Mouse (Mus musculus) gastrocnemius, postnatal 10 days (tissue): Measurements from ENCODE around the gene Suco. TPM values are rescaled to one million over a fixed set of nuclear protein-coding genes. Genes with fewer than 3 reads are reported as not detected.

Source experiments
- DNase-seq: peaks from one replicate; pipeline ENCODE4 v3.0.0; 2021; ENCODE audit warnings: mixed read lengths
- total RNA-seq, 2 experiments: library from RNA; stranded (reverse); gene quantifications; 2 replicates each; pipeline ENCODE4 v1.2.3; 2021

Suco gene
- total RNA-seq, 2 experiments from 2014 or later = 12.1 to 16.7 TPM

DNA sequence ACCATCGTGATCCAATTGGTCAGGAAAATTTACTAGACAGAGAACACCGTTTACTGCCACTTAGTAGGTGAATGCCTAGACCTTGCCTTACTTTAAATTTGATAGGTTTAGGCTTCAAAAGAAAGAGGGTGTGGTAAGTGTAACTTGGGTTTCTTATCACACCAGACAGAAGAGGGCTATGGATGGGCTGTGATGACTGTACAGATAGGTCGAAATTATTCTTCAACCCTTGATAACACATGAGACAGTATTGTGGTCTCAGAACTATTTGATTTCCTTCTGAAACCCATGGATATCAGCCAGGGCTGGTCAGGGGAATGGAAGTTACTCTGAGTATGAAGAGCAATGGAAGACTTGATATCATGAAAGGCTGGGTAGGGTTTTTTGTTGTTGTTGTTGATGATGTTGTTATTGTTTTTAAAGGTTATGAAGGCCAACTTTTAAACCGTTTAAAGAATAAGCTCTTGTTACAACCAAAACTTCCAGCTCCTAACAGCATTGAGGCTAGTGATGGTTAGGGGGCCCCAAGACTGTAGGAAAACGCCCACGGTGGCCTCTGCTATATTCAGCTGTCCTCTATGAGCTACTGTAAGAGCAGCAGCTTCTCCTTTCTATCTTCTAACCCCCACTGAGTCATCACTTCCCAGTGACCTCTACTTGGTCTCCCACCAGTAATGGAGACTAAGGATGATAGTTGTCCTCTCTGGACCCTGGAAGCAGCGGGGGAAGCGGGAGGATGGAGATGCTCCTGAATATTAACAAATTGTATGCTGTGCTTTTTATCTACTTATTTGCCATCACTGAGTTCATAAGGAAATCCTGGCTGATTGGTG lies 84.4 kb downstream of the Suco start:
- DNase-seq = no peak

- no peak for DNase-seq
Measured at GRCm38 (mm10) chr1:161788339-161788738, 88.1 kb downstream of the Suco start, which contains the start of gene Fasl. Gene Fasl, minus strand, starts transcription at chr1:161788495.

GRCm38 (mm10) chr1:161782725-161783124 lies 93.8 kb downstream of the Suco start:
- DNase-seq = no peak

GRCm38 (mm10) chr1:161781594-161781993 lies 94.9 kb downstream of the Suco start:
- DNase-seq = no peak

GRCm38 (mm10) chr1:161779057-161779456 lies 97.4 kb downstream of the Suco start:
- DNase-seq = no peak

DNA sequence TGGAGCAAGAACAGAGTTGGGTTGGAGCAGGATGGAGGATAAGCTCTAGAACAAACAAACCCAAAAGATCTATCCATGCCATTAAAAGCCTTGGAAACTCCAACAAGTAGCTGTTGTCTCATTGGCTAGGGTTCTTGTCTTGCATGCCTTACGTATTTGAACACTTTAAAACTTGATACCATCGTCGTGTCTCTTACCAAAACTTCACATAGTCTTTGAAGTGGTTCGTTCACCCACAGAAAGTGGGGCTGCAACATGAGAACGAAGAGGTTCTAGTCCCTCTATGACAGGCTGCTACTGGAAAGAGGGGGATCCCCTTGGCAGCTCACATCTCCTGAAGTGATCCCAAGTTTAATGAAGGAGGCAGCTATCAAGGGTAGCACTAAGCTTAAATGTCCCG lies 101.3 kb downstream of the Suco start:
- no peak for DNase-seq

- no peak for DNase-seq
Measured at GRCm38 (mm10) chr1:161771293-161771692, 105.2 kb downstream of the Suco start.

DNA sequence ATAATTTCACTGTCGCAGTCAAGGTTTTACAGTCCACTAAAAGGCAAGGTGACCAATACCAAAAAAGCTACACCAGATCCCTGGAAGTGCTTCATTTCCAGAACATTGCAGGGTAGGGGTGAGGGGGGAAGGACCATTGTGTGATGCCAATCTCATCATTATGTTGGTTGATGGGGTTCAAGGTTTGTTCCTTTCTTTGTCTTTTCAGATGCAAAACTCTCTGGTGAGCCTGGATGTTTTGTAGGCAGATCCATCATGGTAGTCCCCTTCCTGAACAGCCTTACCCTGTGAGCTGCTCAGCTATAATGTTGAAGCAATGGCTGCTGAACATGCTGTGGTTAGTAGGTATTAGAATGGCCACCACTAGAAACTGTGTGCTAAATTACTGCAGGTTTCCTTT lies 107.2 kb downstream of the Suco start:
- no peak for DNase-seq

GRCm38 (mm10) chr1:161767101-161767524 lies 109.4 kb downstream of the Suco start:
- DNase-seq = no peak

DNA sequence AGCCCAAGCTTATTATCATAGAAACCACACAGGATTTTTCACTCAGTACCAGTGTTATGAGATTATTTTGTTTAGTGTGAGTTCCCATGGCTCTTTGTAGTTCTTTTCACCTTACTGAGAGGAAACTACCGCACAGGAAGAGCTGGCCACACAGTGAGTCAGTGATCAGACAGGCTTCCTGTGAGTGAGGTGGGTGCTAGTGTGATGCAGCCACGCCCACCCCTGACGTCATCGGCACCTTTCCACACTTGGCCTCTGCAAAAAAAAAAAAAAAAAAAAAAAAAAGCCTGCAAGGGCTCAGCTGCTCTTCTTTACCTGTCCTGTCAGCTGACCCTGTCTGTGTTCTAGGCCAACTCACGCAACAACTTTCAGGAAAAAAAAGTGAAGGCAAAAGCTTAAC lies 109.8 kb downstream of the Suco start:
- DNase-seq = no peak

Other genes with a start within 250 kb of the Suco start
- not detected for gene Fasl, start 88.2 kb downstream of the Suco start, total RNA-seq
- gene Pigc, start 92.5 kb upstream of the Suco start, total RNA-seq = 10 to 100 TPM; 15.9 to 19.5 TPM
- not detected for gene 4930558K02Rik, start 103.0 kb upstream of the Suco start, total RNA-seq